Mouse (Mus musculus) heart, adult 2 months (tissue): ENCODE measurements around the gene Diras2. TPM values are rescaled to one million over a fixed set of nuclear protein-coding genes. Genes with fewer than 3 reads are reported as not detected.
"Not testable (repeated sequence)": the region's sequence is repeated elsewhere in the genome, so short reads cannot be mapped to it uniquely, and the experiment has no call there.

ENCODE experiments used
- DNase-seq, 2 experiments: peaks; one replicate each; pipeline ENCODE4 v3.0.0; 2021
- H3K27ac ChIP-seq: fragments of 200-600 bp; 2 replicates; pipeline ENCODE4 v1.8.1; 2022
- H3K27me3 ChIP-seq: fragments of 200-500 bp; 2 replicates; pipeline ENCODE4 v1.6.1; 2012; ENCODE audit warnings: mild to moderate bottlenecking, low read length, inconsistent platforms, mixed read lengths; ENCODE audit not compliant: control insufficient read depth, insufficient read depth
- H3K36me3 ChIP-seq: fragments of 200-500 bp; 2 replicates; pipeline ENCODE4 v1.6.1; 2012; ENCODE audit warnings: low read length, inconsistent platforms; ENCODE audit not compliant: control insufficient read depth, insufficient read depth
- H3K4me1 ChIP-seq: fragments of 200-500 bp; 2 replicates; pipeline ENCODE4 v1.6.1; 2011; ENCODE audit warnings: low read length; ENCODE audit not compliant: control insufficient read depth, insufficient read depth
- H3K4me3 ChIP-seq: fragments of 200-600 bp; 2 replicates; pipeline ENCODE4 v1.8.1; 2022
- H3K79me2 ChIP-seq: fragments of 200-500 bp; replicated peaks from 2 replicates; pipeline ENCODE4 v1.6.1; 2012; ENCODE audit warnings: mild to moderate bottlenecking, inconsistent platforms, low read length, moderate library complexity, mixed read lengths; ENCODE audit not compliant: control insufficient read depth, insufficient read depth
- H3K9ac ChIP-seq: fragments of 200-500 bp; 2 replicates; pipeline ENCODE4 v1.6.1; 2012; ENCODE audit warnings: low read depth, mild to moderate bottlenecking, control low read depth, inconsistent platforms, low read length, mixed read lengths
- CTCF ChIP-seq: fragments of 200-600 bp; IDR thresholded peaks from 2 replicates; pipeline ENCODE4 v1.8.1; 2022; ENCODE audit warnings: antibody characterized with exemption, mild to moderate bottlenecking, moderate library complexity
- EP300 ChIP-seq: fragments of 200-500 bp; IDR thresholded peaks from 2 replicates; pipeline ENCODE4 v1.6.1; 2011; ENCODE audit warnings: low read depth, low read length, control low read depth; ENCODE audit not compliant: insufficient read depth
- POLR2A ChIP-seq: fragments of 200-500 bp; IDR thresholded peaks from 2 replicates; pipeline ENCODE4 v1.6.1; 2011; ENCODE audit warnings: mild to moderate bottlenecking, low read depth, low read length, control low read depth; ENCODE audit not compliant: insufficient read depth
- WGBS: fragments of 180-500 bp; shearing (Covaris S2); methylation state at CpG from one replicate; pipeline ENCODE4 v1.1.7; 2018; 5-methylcytosine and 5-hydroxymethylcytosine counted together
- intact Hi-C: fragments of 180-260 bp; cut with DNase I; formaldehyde crosslinking; loops from one replicate; pipeline ENCODE4 v1.15.1; 2025
- polyA plus RNA-seq: library from polyadenylated mRNA; depleted of rRNA; stranded (reverse); fragments of >200 nt; gene quantifications from 2 replicates; pipeline ENCODE4 v1.2.3, GENCODE M21; 2012
- total RNA-seq, 2 experiments: library from RNA; stranded (reverse); gene quantifications; 2 replicates each; pipeline ENCODE4 v1.2.3; 2021

The Diras2 gene
- total and polyA plus RNA-seq, 3 experiments: 0.18 to 0.78 (median 0.32) TPM

- Histone ChIP-seq H3K4me3 (no peak overlapping the region), H3K9ac (no peak overlapping the region), H3K79me2 (no peaks in the 10 kb centered on the region), H3K4me1 (no peaks in the 10 kb centered on the region), H3K36me3 (no peaks in the 10 kb centered on the region), H3K27ac (no peak overlapping the region), H3K27me3 (no peaks in the 10 kb centered on the region)
- 47% methylated on average over 4 of the region's 4 CpGs for WGBS
- DNase-seq: no peak
- TF ChIP-seq POLR2A (no peak), CTCF (no peak), EP300 (no peak)
- intact Hi-C loops: no loop called here
Observed at GRCm38 (mm10) chr13:52510172-52510880, 20.8 kb downstream of the Diras2 start.

GRCm38 (mm10) chr13:52507460-52508293, 23.4 kb downstream of the Diras2 start:
- intact Hi-C loops: no loop called here
- no peak overlapping the region for H3K27ac ChIP-seq
- no peaks in the 10 kb centered on the region for H3K27me3 ChIP-seq
- 88% methylated on average over 35 of the region's 35 CpGs for WGBS
- TF ChIP-seq POLR2A: no peak
- TF ChIP-seq EP300: no peak
- no peak for TF ChIP-seq CTCF
- no peaks in the 10 kb centered on the region for H3K4me1 ChIP-seq
- no peaks in the 10 kb centered on the region for H3K79me2 ChIP-seq
- DNase-seq: no peak
- no peak overlapping the region for H3K9ac ChIP-seq
- H3K4me3 ChIP-seq: no peak overlapping the region
- no peaks in the 10 kb centered on the region for H3K36me3 ChIP-seq

DNA sequence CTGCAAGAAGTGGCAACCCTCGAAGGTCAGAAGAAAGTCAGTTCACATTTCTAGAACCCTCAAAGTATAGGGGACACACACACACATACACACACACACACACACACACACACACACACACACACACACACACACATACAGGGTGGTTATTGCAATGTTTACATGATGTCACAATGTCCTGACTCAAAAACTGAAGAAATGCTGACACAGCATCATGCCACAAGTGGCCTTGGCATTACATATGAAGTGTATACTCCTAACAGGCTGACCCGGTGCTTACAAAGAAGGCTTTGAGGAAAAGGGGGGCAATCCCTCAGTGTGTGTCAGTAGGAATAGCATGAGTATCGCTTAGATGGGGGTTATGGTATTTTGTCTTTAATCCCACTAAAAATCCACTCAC, 24.3 kb downstream of the Diras2 start:
- H3K4me1 ChIP-seq, H3K4me3 ChIP-seq, H3K36me3 ChIP-seq, H3K9ac ChIP-seq, H3K27me3 ChIP-seq, DNase-seq, H3K27ac ChIP-seq, H3K79me2 ChIP-seq, intact Hi-C loops: not testable (repeated sequence)
- WGBS: 70% methylated on average over 3 of the region's 3 CpGs

GRCm38 (mm10) chr13:52505683-52506285, 25.3 kb downstream of the Diras2 start:
- H3K36me3 ChIP-seq, H3K27ac ChIP-seq, H3K79me2 ChIP-seq, intact Hi-C loops, H3K4me1 ChIP-seq, H3K27me3 ChIP-seq, H3K9ac ChIP-seq, H3K4me3 ChIP-seq: not testable (repeated sequence)
- 70% methylated on average over 5 of the region's 5 CpGs for WGBS
- peak in 1 of 2 experiments; percentile 26 for DNase-seq

- H3K27ac ChIP-seq: no peak overlapping the region
- H3K4me1 ChIP-seq: peaks cover 1% of the 10 kb centered on the region; the same call in 1 of the 2 replicates
- H3K4me3 ChIP-seq: no peak overlapping the region
- WGBS: 9% methylated on average over 8 of the region's 8 CpGs
- DNase-seq: peak in 1 of 2 experiments; percentile 20
- no peak for TF ChIP-seq CTCF
- TF ChIP-seq POLR2A: no peak
- TF ChIP-seq EP300: no peak
- intact Hi-C loops: no loop called here
- H3K36me3 ChIP-seq: no peaks in the 10 kb centered on the region
- H3K79me2 ChIP-seq: no peaks in the 10 kb centered on the region
- no peaks in the 10 kb centered on the region for H3K27me3 ChIP-seq
- no peak overlapping the region for H3K9ac ChIP-seq
Observed at GRCm38 (mm10) chr13:52501686-52502085, 29.4 kb downstream of the Diras2 start.

DNA sequence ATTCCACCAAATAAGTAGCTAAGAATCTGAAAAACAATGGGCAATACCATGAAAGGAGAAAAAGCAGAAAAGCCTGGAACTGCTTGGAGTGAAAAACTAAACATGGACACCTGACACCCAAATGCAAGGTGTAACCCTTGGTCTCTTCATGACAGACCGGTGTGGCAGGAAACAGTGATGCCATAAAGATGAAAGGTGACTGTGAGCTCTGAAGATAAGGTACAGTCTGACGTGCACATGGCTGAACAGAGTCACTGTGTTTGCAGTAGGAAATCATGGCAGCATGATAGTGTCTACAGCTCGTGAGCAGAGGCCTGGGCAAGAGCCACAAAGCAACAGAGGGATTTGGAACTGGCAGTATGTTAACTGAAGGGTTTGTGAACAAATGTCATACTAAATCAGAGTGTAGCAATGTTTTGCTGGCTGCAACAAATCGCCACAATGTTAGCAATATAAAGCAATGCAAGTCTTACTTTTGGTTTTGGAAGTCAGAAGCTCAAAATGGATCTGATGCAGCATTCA, 34.0 kb downstream of the Diras2 start:
- DNase-seq: no peak
- intact Hi-C loops: no loop called here
- no peaks in the 10 kb centered on the region for H3K79me2 ChIP-seq
- no peak overlapping the region for H3K4me3 ChIP-seq
- 55% methylated on average over 4 of the region's 4 CpGs for whole genome bisulfite sequencing
- H3K9ac ChIP-seq: no peak overlapping the region
- no peak overlapping the region for H3K27ac ChIP-seq
- TF ChIP-seq EP300: no peak
- TF ChIP-seq POLR2A: no peak
- no peak for TF ChIP-seq CTCF
- peaks cover 1% of the 10 kb centered on the region for H3K4me1 ChIP-seq
- H3K27me3 ChIP-seq: no peaks in the 10 kb centered on the region
- H3K36me3 ChIP-seq: no peaks in the 10 kb centered on the region
